Mouse (Mus musculus): ENCODE results near the gene Crtc1. TPM values are rescaled to one million over a fixed set of nuclear protein-coding genes. Genes with fewer than 3 reads are reported as not detected.

Crtc1 gene
- total RNA-seq, 2 experiments from 2014 or later, result 193 to 199 TPM

DNA sequence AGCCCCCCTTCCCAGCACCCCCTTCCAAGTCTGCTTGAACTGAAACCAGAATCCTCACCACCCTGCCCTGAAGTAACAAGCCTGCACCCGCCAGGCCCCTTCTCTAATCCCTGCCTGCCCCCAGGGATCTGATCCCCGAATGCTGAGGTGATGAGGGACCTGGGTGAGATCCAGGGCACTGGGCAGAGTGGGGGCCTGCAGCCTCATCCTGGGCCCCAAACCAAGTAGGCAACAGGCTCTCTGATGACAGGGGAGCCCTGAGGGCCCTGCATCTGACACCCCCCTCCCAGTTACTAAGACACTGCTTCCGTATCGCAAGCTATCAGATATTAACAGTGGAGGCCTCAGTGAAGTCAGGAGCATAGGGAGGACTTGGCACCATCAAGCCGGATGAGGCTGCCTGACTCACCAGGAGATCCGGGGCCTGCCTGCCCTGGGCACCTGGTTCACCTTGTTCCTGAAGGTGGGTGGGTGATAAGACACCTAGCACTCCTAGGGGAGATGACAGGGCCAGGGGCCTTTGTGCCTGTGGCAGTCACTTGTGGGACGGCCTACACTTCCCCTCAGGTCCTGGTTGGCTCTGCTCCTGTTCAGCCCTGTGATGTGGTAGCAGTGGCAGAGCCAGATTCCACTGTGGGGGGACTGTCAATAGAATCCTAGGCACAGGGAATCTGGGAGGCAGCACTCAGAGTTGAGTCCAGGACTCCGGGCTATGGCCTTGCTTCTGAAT, 44.9 kb downstream of the Crtc1 start:
- DNase-seq (ENCODE audit: low spot score in 2 of 2), result no peak

GRCm38 (mm10) chr8:70393087-70393486, 46.3 kb downstream of the Crtc1 start:
- no peak for DNase-seq (ENCODE audit: low spot score in 2 of 2)

DNA sequence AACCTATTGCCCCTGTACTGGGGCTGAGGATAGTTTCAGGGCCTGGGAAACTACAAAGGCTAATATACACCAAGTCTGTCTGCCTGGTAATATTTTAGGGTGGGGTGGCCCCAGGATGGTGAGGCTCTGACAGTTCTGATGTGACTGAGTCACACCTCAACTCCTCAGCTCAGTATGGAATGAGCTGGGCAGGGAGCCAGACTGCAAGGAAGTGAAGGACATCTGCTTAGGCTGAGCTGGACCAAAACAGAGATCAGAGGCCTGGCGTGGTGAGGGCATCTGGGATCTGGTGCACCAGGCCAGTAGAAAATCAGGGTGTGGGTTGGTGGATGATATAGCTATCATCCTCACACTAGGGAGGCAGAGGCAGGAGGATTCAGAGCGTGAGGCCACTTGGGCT, 49.7 kb downstream of the Crtc1 start:
- no peak for DNase-seq (ENCODE audit: low spot score in 2 of 2)

GRCm38 (mm10) chr8:70383287-70383686, 56.1 kb downstream of the Crtc1 start:
- peak in 1 of 2 experiments; percentile 82 for DNase-seq (ENCODE audit: low spot score in 2 of 2)

- peak in 1 of 2 experiments; percentile 42 for DNase-seq (ENCODE audit: low spot score in 2 of 2)
These were observed 59.3 kb downstream of the Crtc1 start for GRCm38 (mm10) chr8:70380069-70380468.

- DNase-seq (ENCODE audit: low spot score in 2 of 2), result no peak
These were observed 62.3 kb downstream of the Crtc1 start for GRCm38 (mm10) chr8:70377049-70377448.

GRCm38 (mm10) chr8:70376275-70376741, 63.1 kb downstream of the Crtc1 start:
- no peak for DNase-seq (ENCODE audit: low spot score in 2 of 2)

GRCm38 (mm10) chr8:70375212-70375859, 64.0 kb downstream of the Crtc1 start:
- no peak for DNase-seq (ENCODE audit: low spot score in 2 of 2)

DNA sequence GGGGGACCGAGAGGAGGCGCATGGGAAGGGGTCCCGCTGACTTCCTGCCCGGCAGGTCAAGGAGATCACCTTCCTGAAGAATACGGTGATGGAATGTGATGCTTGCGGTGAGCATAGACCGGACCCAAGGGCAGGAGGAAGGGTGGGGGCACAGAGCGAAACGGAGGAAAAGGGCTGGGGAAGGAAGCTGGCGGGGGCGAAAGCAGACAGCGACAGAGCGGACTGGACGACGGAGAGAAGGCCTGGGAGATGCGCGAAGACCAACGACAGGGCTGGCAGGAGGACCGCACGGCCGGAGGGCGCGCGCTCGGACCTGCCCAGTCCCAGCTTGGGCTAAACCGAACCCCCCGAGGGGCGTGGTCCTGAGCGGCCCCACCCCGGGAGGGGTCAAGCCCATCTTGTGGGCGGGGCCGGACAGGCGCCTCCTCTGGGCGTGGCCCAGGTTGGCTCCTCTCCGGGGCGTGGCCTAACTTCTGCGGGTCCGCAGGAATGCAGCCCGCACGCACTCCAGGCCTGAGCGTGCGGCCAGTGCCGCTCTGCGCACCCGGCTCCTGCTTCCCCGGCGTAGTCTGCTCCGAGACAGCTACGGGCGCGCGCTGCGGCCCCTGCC, 65.0 kb downstream of the Crtc1 start:
- peak in 1 of 2 experiments; percentile 34 for DNase-seq (ENCODE audit: low spot score in 2 of 2)

GRCm38 (mm10) chr8:70373397-70374317, 65.7 kb downstream of the Crtc1 start, which contains the start of gene Comp:
Gene Comp (plus strand): TSS chr8:70373558.
- no peak for DNase-seq (ENCODE audit: low spot score in 2 of 2)

DNA sequence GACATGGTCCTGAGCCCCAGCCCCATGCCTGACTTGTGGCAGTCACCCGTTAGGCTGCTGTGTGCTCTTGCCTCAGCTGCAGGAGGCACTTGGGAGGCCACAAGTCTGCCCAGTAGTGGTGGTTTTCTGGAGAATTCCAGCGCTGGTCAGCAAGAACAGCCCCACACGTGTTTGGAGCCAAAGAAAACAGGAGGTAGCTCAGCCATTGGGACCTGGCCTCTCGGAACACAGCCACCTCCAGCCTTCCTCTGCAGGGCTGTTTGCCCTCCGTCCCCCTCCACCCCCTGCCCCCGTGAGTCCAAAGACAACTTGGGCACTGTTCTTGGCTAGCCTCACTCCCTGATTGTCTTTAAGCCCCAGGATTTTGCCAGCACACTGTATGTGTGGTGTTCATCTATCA, 67.4 kb downstream of the Crtc1 start:
- DNase-seq (ENCODE audit: low spot score in 2 of 2), result no peak

- no peak for DNase-seq (ENCODE audit: low spot score in 2 of 2)
These were observed 68.9 kb downstream of the Crtc1 start for GRCm38 (mm10) chr8:70370476-70370875.

GRCm38 (mm10) chr8:70366588-70366987, 72.8 kb downstream of the Crtc1 start:
- no peak for DNase-seq (ENCODE audit: low spot score in 2 of 2)

- no peak for DNase-seq (ENCODE audit: low spot score in 2 of 2)
These were observed 75.3 kb downstream of the Crtc1 start for GRCm38 (mm10) chr8:70364066-70364465.

DNA sequence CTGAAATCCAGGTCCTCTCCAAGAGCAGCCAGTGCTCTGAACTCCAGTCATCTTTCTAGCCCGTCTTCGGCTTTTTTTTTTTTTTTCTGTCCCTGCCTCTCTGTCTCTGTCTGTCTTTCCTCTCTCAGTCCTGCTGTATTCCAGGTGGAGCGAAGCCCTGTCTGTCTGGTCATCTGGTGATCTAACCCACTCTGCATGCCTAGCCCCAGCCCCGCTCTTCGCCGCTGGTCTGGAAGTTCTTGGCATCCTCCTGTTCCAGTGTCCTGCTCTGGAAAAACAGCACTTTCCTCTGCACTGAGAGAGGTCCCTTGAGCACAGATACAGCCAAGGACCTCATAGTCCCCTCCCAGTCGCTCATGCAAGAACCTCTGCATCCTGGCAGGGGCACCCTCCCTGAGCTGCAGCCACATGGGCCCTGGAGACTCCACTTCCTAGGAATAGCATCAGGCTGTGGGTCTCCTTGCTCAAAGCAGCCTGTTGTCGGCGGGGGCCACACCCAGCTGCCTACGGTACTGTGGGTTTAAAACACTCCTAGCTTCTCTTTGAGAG, 77.8 kb downstream of the Crtc1 start:
- no peak for DNase-seq (ENCODE audit: low spot score in 2 of 2)

- DNase-seq (ENCODE audit: low spot score in 2 of 2), result no peak
These were observed 78.6 kb downstream of the Crtc1 start for GRCm38 (mm10) chr8:70360769-70361168.

DNA sequence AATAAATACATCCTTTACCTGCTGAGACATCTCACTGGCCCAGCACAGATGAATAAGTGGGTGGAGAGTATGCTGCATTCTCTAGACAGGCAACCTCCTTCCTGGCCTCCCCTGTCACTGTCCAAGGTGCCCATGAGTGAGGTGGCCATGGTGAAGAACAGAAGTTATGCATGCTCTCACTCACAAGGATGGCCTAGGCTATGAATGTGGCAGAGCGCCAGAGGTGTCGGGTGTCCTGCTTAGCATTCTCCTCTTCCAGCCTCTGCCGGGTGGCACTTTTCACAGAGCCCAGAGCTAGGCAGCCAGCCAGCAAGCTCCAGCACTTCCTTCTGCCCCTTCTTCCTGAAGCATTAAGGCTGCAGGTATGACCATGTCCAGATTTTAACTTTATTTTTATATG, 80.0 kb downstream of the Crtc1 start:
- DNase-seq (ENCODE audit: low spot score in 2 of 2), result no peak

DNA sequence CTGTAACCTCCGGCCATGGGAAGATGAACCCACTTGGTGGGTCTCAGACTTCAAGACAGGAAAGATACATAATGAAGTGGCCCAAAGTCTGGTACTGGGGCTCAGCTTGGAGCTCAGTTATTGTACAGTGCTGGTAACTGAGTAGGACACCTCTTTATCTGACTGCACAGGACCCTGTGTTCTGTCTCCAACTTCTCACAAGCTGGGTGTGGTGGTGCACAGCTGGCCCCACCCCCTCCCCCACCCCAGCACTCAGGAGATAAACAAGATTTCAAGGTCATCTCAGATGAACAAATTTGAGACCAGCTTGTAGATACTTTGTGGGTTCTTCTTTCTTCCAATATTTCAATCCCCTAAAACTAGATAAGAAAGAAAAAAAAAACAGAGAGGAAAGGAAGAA, 83.3 kb downstream of the Crtc1 start:
- no peak for DNase-seq (ENCODE audit: low spot score in 2 of 2)

DNA sequence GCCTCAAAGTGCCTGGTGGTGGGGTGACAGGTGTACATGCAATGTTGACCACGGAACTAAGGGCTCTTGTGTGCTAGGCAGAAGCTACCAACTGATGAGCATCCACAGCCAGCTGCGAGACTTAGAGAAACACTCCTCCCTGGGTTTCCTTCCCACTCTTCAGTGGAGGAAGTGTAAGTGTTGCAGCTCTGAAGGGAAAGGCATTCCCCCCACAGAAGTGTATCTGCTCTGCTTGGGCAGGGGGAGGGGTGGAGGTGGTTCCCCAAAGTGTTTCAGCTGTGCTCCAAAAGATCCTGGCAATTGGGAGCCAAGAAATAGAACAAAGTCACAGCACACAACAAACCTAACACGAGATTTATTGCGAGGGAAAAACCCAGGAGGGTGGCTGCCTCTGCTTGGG, 85.4 kb downstream of the Crtc1 start:
- DNase-seq (ENCODE audit: low spot score in 2 of 2), result no peak

- peak; percentile 99 for DNase-seq (ENCODE audit: low spot score in 2 of 2)
These were observed 86.1 kb downstream of the Crtc1 start, which contains the start of gene Upf1 for GRCm38 (mm10) chr8:70353194-70353817. Gene Upf1 (minus strand): TSS chr8:70353278.
